Mouse (Mus musculus) c-Kit-negative CD71-positive TER-119-positive erythroid progenitor cells, embryonic 14.5 days (primary cell): Measurements from ENCODE around the gene Olfr739.

Experiments used
- DNase-seq: peaks from one replicate; pipeline ENCODE4 v3.0.0-alpha.2; 2013; ENCODE audit warnings: low read depth, low spot score

Olfr739 gene

DNA sequence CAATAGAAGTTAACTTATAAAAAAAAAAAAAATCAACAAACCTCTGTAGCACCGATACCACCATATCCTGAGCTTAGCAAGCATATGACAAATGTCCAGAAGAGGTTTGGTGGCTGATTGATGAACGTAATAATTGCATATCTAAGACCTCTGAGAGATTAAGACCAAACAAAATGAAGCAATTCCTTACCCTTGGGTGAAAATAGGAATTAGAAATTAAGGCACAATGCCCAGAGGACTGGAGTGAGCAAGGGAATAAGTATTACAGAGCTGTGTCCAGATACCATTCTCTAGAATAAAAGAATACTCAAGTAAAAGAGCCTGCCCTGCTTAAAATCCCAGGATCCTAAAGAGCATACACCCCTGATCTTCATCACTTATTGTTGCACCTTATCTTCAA is at the start of gene Olfr739:
Olfr739 (plus strand) TSS at position 301 of the 400 bp plus-strand sequence.
- no peak for DNase-seq

GRCm38 (mm10) chr14:50380863-50381262 is 37.6 kb upstream of the Olfr739 start, which contains the start of gene Olfr736:
Gene Olfr736 (plus strand): TSS chr14:50381163.
- DNase-seq: no peak

DNA sequence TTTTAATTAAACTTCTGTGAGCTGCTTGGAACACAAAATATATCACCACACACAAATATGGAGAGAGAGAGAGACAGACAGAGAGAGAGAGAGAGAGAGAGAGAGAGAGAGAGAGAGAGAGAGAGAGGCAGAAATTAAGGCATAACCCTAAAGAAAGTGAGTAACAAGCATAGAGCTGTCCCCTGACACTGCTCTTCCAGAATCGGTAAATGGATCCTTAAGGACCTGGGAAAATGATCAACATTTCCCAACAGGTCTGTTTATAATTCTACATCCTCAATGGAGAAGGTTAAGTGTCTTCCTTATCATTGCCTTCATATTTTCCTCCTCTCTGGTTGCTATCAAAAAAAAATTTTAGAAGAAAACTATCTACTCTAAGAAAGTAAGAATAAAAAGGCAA is 11.2 kb upstream of the Olfr739 start, which contains the start of gene Olfr738:
Olfr738 (plus strand) TSS at position 301 of the 400 bp plus-strand sequence.
- no peak for DNase-seq

DNA sequence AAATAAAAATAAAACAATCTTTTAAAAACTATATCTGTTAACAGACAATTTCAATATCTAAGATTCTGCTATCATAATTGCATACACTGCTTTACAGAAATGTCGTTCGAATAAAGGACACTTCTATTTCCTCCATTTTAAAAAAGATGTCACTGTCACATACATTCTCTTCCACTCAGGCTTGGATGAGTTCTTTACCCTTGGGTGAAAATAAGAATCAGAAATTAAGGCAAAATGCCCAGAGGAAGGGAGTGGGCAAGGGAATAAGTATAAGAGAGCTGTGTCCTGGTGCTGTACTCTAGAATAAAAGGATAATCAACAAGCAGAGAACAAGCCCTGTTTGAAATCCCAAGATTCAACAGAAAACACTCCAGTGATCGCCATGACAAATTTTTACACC is 26.8 kb downstream of the Olfr739 start, which contains the start of gene Olfr740:
Olfr740 (plus strand) TSS at position 301 of the 400 bp plus-strand sequence.
- DNase-seq: no peak

DNA sequence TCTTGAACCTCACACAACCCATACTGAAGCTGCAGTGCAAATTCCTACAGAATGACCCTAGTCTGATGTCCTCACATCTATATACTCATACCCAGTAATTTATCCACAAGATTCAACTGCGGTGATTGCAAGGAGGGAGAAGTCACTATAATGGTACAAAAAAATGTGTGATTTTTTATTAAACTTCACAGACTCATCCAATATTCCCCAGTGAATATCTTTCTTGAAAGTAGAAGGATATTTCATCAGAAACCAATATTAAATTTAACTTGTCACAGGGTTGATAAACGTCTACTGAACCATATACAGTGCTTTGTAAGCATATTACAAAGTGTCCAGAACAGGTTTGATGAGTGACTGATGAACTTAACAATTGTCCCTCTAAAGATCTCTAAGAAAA is 54.0 kb downstream of the Olfr739 start, which contains the start of gene Olfr741:
Olfr741 (plus strand) TSS at position 301 of the 400 bp plus-strand sequence.
- no peak for DNase-seq
